Mouse (Mus musculus) left cerebral cortex, adult 8-10 months (tissue): ENCODE measurements at regions not wholly inside any gene's neighbourhood (a gene's known extent, or its start where the extent isn't known, plus 50 kb on each side); places are given as distances from the start of the nearest gene placed in this dataset.
A peak's percentile ranks its signal among the peaks of the same experiment; 100 is the strongest.

ENCODE experiments used
- DNase-seq, 2 experiments: peaks; one replicate each; pipeline ENCODE4 v3.0.0; 2022; ENCODE audit warnings: low spot score in 2 of 2

DNA sequence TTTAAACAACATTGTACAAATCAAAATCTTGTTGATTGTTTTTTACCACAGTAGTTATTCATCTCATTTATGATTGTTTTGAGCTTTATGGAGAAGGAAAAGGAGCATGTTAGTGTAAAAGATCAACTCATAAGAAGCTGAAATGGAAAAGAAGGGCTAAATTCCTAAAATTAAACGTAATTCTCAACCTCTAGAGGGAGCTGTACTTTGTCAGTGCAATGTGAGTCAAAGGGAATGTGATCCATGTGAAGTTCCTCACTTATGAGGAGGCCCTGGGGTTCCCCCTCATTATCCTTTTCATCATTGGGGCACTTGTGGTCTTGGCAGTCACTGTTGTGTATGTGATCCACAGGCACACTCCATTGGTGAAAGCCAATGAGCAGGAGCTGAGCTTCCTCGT, 54.0 kb upstream of the Vmn2r7 start:
- no peak for DNase-seq

DNA sequence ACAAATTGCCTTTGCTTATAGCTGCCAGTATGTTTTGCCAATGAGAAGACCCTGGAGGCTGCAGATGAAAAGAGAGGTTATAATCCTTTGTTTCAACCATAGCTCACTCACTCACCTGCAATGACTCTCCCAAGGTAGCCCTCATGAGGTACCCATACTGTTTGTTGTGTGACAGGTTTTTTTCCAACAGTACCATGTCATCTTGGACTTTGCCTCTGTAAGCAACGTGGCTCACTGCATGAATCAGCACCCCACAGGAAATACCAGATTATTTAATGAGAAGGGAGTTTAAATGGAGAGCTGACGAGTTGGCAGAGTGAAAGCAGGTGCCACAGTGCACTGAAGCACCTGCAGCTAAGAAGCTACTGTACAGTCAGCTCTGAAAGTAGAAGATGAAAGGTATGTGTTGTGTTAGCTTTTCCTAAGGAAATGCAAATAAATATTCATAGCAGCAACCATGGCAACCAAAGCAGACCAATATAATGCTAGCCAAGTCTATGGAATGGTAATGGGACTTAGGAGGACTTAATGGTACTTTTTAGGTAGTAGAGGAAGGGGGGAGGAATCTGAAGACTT, 56.8 kb upstream of the Vmn2r7 start:
- no peak for DNase-seq

DNA sequence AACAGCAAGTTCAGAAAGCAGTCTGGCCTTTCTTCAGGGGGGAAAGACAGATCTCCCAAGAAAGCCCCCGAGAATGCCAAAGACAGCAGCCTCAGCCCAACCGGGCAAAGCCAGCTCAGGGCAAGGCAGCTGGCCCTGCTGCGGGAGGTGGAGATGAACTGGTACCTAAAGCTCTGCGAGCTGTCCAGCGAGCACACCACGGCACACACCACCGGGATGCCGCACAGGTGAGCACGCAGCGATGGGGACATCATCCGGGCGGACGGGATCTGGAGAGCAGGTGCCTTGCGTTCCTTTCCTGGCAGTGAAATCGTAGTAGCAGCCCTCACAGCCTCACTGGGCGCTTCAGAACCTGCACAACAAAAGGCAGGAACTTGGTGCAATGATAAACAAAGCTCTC, 104.7 kb upstream of the Vmn2r7 start:
- no peak for DNase-seq

DNA sequence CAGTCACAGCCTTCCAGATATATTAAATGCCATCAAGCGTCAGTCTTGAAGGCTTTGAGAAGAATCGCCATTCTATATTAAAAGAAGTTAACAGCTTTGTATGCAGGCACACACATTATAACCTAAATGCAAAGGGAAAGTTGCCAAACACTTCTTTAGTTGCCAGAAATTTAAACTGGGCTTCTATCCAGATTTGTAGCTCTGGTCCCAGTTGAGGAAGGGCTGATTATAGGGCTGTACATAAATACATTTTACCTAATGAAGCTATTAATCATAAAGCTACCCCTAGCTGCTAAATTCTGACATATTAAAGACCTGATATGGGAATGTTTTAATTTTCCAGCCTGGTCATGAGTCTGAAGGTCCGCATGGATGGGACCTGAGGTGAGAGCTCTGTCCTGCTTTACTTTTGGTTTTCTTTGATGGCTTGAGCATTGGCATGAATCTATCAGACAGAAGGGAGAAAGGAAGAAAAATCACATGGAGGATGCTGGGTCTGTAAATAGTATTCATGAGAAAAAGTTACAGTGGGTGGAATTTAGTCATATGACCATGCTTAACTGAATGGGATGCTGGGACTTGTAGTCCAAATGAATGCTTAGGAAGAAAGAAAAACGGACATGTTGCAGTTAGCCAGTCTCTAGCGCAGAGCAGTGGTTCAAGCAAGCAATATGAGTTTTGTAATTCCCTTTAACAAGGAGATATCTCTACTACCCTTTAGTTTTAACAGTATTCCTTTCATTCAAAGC, 120.3 kb upstream of the Vmn2r7 start:
- DNase-seq, result no peak

DNA sequence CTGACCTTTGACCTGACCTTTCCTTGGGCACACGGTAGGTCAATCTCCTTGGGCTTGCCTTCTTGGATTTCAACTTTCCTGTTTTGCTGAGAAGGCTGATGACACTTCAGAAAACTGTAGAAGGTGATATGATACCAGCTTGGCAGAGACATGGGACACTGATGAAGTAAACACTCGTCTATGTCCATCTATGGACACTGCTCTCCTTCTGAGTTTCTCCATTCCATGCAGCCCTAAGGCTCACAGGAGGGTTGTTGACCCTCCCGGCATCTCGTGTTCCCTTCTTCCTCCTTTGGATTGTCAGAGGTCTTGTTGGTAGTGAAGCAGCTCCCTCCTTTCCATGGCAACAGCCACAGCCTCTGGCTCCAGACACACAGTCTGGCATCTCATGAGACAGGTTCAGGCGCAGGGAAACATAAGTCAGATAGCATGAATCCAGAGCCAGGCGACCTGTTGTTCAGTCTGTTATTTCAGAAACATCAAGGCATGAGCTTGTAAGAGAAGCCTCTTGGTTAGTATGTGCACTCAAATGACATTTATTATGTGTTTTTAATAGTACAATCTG, 120.9 kb upstream of the Vmn2r7 start:
- DNase-seq, result no peak

DNA sequence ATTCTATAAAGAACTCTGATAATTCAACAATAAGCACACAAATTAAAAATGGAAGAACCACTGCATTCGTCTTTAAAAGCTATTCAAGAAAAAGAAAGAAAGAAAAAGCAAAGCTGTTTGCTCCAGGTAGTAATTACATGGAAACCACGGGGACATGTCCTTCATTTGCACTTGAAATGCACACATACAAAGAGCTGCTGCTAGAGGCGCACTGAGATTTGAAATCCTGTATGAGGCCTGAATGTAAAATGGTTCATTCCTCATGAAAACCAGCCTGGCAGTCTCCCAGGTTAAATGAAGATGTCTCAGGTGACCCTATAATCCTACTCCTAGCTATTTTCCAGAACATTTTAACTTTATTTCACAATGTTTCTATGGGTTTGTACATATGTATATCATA, 123.7 kb upstream of the Vmn2r7 start:
- no peak for DNase-seq

DNA sequence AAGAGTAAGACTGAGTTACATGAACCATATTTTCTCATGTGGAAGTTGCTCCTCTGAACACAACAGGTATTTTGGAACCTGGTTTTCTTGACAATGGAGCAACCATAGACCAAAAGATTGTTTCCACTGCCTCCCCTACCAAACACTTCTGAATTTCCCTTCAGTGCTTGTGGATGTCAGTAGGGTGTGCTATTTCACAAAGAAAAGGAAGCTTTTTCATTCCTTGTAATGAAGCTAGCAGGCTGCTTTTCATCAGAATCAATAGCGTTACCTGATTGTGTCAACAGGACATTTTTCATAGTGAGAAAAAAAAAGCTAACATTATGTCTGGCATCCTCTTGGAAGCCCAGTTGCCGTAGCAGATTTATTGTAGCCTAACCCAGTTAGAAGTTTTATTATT, 124.8 kb upstream of the Kcnab1 start:
- DNase-seq, result no peak

DNA sequence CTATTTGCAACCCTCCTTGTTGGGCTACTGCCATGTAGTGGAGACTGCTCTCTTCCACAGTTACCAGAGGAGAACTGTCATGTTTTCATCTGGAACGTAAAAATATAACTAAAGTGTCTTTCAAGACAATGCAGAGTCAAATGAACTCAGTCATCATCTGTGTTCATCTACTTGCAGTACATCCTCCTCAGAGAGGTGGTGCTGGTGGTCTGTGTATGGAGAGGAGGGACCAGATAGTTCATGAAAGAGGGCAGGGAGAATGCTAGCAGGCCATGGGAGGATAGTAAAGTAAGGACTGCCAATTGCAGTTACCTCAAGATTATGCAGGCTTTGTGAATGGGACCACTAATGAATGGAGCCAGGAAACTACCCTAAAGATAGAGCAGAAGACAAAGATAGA, 121.5 kb upstream of the Kcnab1 start:
- DNase-seq, result peak; percentile 11 to 21

DNA sequence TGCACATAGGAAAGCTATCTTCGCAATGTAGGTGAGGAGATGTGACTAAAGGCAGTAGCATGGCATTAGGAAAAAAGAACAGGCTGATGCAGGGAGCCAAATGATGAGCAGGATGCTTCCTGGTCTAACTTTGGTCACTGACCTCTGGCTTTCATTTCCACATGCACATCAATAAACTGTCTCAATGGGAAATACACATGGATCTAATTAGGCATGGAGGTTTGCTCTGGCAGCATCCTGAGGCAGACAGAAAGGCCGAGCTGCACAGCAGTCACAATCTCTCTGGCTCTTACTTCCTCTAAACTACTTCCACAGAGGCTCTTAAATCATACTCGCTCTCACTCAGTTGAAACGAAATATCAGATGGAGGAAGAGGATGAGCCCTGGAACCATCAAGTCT, 112.7 kb upstream of the Kcnab1 start:
- DNase-seq, result no peak

DNA sequence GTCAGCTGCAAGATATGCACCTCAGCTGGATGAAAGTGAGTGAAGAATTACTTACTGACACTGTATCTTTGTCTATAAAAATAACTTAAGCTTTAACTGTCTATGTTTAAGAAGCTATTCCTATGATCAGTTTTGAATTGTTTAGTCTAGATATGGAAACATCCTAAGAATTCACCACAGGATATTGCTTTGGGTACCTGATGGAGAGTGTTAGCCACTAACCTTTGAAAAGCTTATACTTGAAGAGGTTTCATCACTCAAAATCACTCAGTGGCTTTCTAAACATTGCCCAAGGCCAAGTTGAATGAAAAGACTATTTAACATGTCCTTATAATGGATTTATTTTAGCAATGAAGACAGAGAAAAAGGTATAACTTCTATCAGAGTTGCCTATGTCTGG, 111.6 kb upstream of the Kcnab1 start:
- DNase-seq, result no peak

DNA sequence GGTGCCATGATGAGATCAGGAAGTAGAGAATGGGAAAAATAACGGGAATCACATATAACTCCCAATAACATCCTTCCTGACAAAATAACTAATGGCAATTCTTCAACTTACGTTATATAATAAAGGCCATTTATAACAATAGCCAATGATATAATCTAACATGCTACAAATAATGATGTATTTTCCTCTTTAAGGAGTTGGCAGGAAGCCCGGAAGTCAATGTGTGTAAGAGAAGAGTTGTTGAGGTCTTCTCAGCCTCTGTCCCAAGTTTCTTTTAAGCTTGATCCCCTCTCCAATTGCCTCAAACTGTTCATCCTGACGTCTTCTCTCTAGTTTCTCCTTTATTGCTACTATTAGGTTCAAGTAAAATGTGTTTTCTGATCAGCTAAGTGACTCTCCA, 108.1 kb upstream of the Kcnab1 start:
- DNase-seq, result no peak

DNA sequence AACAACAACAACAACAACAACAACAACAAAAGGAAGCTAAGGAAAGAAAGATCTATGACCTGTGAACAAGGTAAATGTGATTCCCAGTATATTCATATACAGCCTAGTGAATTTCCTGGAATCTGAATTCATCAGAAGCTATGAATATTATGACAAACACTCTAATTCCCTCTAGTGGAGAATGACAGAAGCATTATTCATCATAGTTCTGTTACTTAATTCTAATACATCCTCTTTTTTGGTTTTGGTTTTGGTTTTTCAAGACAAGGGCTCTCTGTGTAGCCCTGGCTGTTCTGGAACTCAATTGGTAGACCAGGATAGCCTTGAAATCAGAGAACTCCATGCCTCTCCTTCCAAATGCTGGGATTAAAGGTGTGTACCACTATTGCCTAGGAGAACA, 106.6 kb upstream of the Kcnab1 start:
- DNase-seq, result no peak

DNA sequence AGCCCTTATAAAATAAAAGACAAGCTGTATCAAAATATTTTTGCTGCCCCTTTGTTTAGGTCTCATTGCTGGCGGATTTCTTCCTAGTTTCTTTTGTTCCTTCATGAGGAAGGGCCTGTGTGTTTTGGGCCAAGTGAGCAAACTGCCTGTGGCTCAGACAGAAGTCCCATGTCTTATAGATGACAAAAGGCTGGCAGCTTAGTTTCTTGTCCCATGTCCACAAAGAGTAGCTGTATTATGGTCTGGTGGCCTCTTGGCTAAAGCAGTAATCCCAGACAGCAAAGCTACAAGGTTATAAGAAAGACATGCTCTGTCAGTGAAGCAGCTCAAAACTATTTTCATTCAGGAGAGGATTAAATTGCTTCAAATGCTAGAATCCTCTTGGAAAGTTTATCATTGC, 103.1 kb upstream of the Kcnab1 start:
- no peak for DNase-seq

DNA sequence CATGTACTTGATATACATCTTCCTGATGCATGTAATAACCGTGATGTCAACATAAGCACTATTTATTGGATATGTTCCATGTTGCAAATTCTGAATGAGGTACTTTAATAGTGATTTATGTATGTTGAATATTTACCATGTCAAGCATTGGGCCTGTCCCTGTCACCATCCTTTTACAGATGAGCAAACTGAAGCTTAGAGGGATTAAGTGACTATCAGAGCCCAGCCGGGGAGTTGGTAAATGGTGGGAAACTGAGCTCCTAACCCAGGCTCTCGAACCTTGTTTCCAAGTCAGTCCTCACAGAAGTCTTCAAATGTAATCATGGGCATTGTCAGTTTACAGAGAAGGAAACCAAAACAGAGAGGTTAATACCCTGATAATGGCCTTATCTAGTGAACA, 102.6 kb upstream of the Kcnab1 start:
- DNase-seq, result no peak

DNA sequence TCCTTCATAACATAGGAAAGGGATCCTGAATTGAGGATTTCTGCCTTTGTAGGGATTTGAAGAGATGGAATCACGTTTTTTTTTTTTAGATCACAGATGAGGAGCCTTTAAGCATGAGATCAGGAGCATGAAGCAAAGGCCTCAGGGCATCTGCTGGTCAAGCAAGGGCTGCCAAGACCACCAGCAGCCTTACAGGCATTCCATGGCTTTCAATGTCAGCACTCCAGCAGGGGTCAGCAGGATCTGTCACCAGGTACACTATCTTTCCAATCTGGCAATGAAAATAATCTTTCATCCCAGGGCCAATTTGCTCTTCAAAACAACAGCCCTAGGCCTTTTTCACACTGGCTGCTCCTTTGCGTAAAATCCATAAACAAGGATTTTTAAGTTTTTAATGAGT, 85.3 kb upstream of the Kcnab1 start:
- DNase-seq, result no peak

DNA sequence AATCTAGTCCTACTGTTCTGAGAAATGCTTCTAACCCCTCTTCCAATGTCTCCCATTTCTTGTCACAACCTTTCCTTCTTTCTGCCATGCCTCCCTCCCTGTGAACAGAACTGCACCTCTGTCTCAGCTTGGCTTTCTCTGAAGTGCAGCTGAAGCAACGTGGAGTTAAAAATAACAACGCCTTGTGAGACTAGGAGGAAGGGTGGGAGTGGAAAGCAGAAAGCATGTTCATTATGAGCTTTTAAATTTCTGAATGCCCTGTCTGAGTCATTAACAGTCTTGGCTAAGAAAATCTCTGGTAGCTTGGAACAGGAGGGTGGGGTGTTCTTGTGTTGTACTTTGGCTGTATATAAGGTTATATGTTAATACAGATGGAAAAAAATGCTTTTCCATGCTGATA, 71.6 kb upstream of the Kcnab1 start:
- peak in 1 of 2 experiments; percentile 37 for DNase-seq

DNA sequence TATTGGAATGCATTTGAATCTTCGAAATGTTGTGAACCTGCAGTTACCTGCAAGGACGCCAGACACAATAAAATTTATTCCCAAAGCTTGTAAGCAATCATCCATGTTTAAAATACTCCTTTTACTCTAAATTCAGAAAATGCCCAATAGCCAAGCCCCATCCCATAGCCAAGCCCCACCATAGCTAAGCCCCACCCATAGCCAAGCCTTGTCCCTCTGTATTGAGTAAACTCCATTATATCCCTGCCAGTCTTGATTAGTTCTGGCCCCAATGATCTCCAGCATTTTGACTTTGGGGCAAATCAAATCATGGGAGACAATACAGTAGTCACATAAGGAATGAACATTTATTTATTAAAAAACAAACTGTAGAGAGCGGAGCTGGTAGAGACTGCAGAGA, 61.3 kb upstream of the Kcnab1 start:
- DNase-seq, result no peak

DNA sequence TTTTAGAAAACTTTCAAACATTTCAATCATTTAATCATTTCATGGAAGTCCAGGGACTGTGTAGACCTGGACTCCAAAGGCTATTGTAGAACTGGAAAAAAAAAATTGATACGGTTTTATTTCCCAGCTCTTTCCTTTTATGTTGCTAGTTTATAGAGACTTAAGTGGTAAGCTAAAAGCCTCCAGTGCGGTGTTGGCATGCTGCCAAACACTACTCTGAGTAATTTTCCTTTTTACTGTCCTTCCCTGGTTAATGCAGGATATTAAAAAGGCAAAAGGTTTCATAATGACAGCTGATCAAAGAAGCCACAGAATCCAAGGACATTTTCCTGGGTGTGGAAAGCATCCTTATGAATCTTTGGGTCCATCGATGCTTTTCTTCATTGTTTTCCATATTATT, 53.8 kb upstream of the Kcnab1 start:
- no peak for DNase-seq
